Mouse (Mus musculus): ENCODE measurements around the gene Lipc.

DNA sequence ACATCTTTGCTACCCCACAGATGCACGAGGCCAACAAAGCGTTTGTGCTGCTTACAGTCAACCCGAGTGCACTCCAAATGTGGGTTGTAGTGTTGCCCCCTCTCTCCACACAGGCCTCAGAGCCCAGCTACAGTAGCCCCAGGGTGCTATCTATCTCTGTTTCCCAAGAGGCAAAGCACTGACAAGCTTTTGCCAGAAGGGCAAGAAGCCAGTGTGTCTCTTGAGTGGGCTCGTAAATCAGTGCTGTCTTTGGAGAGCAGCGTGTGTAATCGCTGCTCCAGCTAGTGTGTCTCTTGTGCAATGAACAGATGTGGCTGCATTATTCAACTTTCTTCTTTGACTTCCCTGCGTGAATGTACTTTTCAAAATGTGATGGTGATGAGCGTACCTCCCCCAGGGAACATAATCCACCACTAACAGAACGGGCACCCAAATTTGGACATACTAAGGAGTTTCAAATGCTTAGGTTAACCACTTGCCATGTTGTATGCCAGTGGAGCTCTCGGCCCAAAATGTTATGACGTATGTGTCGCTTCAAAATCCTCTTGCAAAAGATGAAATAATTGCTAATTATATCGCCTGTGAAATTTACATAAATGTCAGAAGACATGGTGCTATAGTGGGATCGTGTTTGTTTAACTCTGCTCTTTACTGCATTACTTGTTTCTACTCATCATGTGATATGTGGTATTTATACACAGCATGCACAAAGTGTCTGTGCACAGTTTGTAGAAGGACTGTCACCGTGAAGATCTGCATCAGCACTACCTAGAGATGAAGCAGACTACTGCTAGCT, 157.2 kb downstream of the Lipc start:
- no peak for TF ChIP-seq CTCF (IDR thresholded peaks at IDR 0.05)
- TF ChIP-seq POLR2A (IDR thresholded peaks at IDR 0.05; ENCODE audit: insufficient read depth, low read depth, low read length) = no peak
- no peak for TF ChIP-seq EP300 (IDR thresholded peaks at IDR 0.05; ENCODE audit: insufficient read depth, low read depth, low read length)
